Mouse (Mus musculus) erythroblast, embryonic 14.5 days (primary cell): ENCODE results near the gene Resp18.

Experiments
- GATA1 ChIP-seq: IDR thresholded peaks from 2 replicates; pipeline ENCODE4 v1.6.1; 2012; ENCODE audit warnings: low read length, inconsistent platforms, mixed read lengths
- TAL1 ChIP-seq: IDR thresholded peaks from 3 replicates; pipeline ENCODE4 v1.6.1; 2012; ENCODE audit warnings: low read length, inconsistent platforms, mixed read lengths

GRCm38 (mm10) chr1:75290582-75290981, 12.4 kb upstream of the Resp18 start:
- TF ChIP-seq GATA1 = no peak
- TF ChIP-seq TAL1 = no peak
